Comparison of ENCODE assay signal across 8 mouse cellular contexts in the genomic region with DNA sequence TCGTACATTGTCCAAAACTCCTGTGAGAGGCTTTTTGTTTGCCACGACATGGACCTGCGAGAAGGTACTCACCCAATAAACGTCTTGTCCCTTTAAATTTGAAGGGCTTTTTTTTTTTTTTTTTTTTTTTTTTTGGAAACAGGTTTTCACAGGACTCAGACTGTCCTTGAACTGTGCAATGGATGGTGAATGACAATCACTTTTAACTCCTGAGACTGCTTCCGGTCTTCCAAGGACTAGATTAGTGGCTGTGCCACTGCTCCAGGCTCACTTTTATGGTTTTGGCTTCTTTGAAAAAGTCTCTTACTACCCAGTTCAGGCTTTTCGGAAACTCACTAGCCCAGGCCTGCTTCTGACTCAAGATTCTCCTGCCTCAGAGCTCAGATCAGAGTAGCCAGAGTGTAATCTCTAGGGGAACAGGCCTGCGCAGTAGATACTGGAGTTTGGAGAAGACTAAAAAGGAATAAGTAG. TPM values are rescaled to one million over a fixed set of nuclear protein-coding genes. Genes with fewer than 3 reads are reported as not detected.
DNase-seq lines count a peak whose midpoint lies in the region; ATAC-seq lines count a peak whose summit lies in the region.

No protein-coding gene starts in this region.

- peaks cover 13% of the 10 kb centered on the region; the same call in 1 of the 2 replicates for H3K4me1 ChIP-seq in embryonic facial prominence, embryonic 10.5 days
- peaks cover 10% of the 10 kb centered on the region for H3K4me1 ChIP-seq in heart, embryonic 16.5 days (ENCODE audit: control insufficient read depth, insufficient read depth, low read length)
- peaks cover 11% of the 10 kb centered on the region for H3K4me1 ChIP-seq in limb, embryonic 15.5 days
- H3K4me1 ChIP-seq in neural tube, embryonic 13.5 days (replicated peaks) = 0 out of 2 replicates have a peak, but pooled peaks cover 9% of the 10 kb centered on the region

- H3K27ac ChIP-seq in embryonic facial prominence, embryonic 10.5 days (replicated peaks) = peak overlapping the region; percentile 75
- H3K27ac ChIP-seq in heart, embryonic 16.5 days (ENCODE audit: low read length) = peak overlapping the region; percentile 90
- peak overlapping the region; percentile 69 for H3K27ac ChIP-seq in limb, embryonic 15.5 days
- H3K27ac ChIP-seq in neural tube, embryonic 13.5 days (replicated peaks) = no peak overlapping the region

- WGBS in embryonic facial prominence, embryonic 10.5 days = 21% methylated on average over 7 of the region's 7 CpGs
- 16% methylated on average over 7 of the region's 7 CpGs for WGBS in heart, embryonic 16.5 days
- 20% methylated on average over 7 of the region's 7 CpGs for WGBS in limb, embryonic 15.5 days
- WGBS in neural tube, embryonic 13.5 days = 19% methylated on average over 7 of the region's 7 CpGs

- peak; percentile 67; the same call in 1 of the 2 replicates for ATAC-seq in heart, embryonic 16.5 days (replicated peaks; ENCODE audit: extremely low read depth, insufficient read depth, low FRiP score)
- ATAC-seq in limb, embryonic 15.5 days (ENCODE audit: insufficient number of reproducible peaks, low FRiP score, low TSS enrichment, low read depth) = no peak; the same call in 1 of the 2 replicates
- ATAC-seq in neural tube, embryonic 13.5 days (ENCODE audit: low read depth) = peak; percentile 33; the same call in 1 of the 2 replicates

- peaks cover 22% of the 10 kb centered on the region for H3K36me3 ChIP-seq in embryonic facial prominence, embryonic 10.5 days (replicated peaks)
- peaks cover 14% of the 10 kb centered on the region for H3K36me3 ChIP-seq in heart, embryonic 16.5 days (ENCODE audit: control insufficient read depth, insufficient read depth)
- peaks cover 7% of the 10 kb centered on the region; the same call in 1 of the 2 replicates for H3K36me3 ChIP-seq in limb, embryonic 15.5 days
- H3K36me3 ChIP-seq in neural tube, embryonic 13.5 days = no peaks in the 10 kb centered on the region; the same call in 1 of the 2 replicates

- peak; percentile 12 for DNase-seq in cerebellum, adult 8-10 months
- DNase-seq in cerebellum, adult 11-12 months = no peak
- peak; percentile 11 to 21 for DNase-seq in B cell, adult 2 months
- DNase-seq in embryonic facial prominence, embryonic 10.5 days (ENCODE audit: low spot score) = peak; percentile 13
- no peak for DNase-seq in right cerebral cortex, postnatal 25 days

- H3K4me2 ChIP-seq in heart, embryonic 16.5 days (ENCODE audit: low read depth, low read length) = peak overlapping the region; percentile 74
- H3K4me2 ChIP-seq in limb, embryonic 15.5 days = peak overlapping the region; percentile 49
- peak overlapping the region; percentile 62 for H3K4me2 ChIP-seq in neural tube, embryonic 13.5 days

- no peaks in the 10 kb centered on the region for H3K27me3 ChIP-seq in embryonic facial prominence, embryonic 10.5 days (replicated peaks; ENCODE audit: low read depth, poor library complexity, severe bottlenecking)
- H3K27me3 ChIP-seq in heart, embryonic 16.5 days (ENCODE audit: control insufficient read depth, insufficient read depth, low read length) = no peaks in the 10 kb centered on the region
- no peaks in the 10 kb centered on the region for H3K27me3 ChIP-seq in limb, embryonic 15.5 days
- no peaks in the 10 kb centered on the region; the same call in 1 of the 2 replicates for H3K27me3 ChIP-seq in neural tube, embryonic 13.5 days

- peak overlapping the region; percentile 68 for H3K4me3 ChIP-seq in embryonic facial prominence, embryonic 10.5 days
- peak overlapping the region; percentile 84 for H3K4me3 ChIP-seq in heart, embryonic 16.5 days (ENCODE audit: low read length)
- H3K4me3 ChIP-seq in limb, embryonic 15.5 days = peak overlapping the region; percentile 63
- peak overlapping the region; percentile 59 for H3K4me3 ChIP-seq in neural tube, embryonic 13.5 days

- H3K9me3 ChIP-seq in embryonic facial prominence, embryonic 10.5 days = no peaks in the 10 kb centered on the region
- no peaks in the 10 kb centered on the region; the same call in 1 of the 2 replicates for H3K9me3 ChIP-seq in heart, embryonic 16.5 days (replicated peaks; ENCODE audit: control insufficient read depth, low read length)
- no peaks in the 10 kb centered on the region for H3K9me3 ChIP-seq in limb, embryonic 15.5 days
- H3K9me3 ChIP-seq in neural tube, embryonic 13.5 days = no peaks in the 10 kb centered on the region

- H3K9ac ChIP-seq in heart, embryonic 16.5 days (ENCODE audit: low read length) = peak overlapping the region; percentile 88
- H3K9ac ChIP-seq in limb, embryonic 15.5 days = no peak overlapping the region
- H3K9ac ChIP-seq in neural tube, embryonic 13.5 days = peak overlapping the region; percentile 71; the same call in 1 of the 2 replicates

RNA-seq across cellular contexts. Expression of a gene that starts 0.4 kb away (rescaled TPM):
- 98.5 and 99.8 TPM in 2 replicates for polyA plus RNA-seq in embryonic facial prominence, embryonic 10.5 days (2016; fragmentation: Nextera tagmentation; extraction: Ambion mirVana)
- polyA plus RNA-seq in heart, embryonic 16.5 days (2015; fragmentation: Nextera tagmentation; extraction: Ambion mirVana) = 110 and 121 TPM in 2 replicates
- 74.1 and 78.7 TPM in 2 replicates for polyA plus RNA-seq in limb, embryonic 15.5 days (2015; fragmentation: Nextera tagmentation; extraction: Ambion mirVana)
- 51.6 and 56.1 TPM in 2 replicates for polyA plus RNA-seq in neural tube, embryonic 13.5 days (2015; fragmentation: Nextera tagmentation; extraction: Ambion mirVana)

RNA-seq across cellular contexts. Expression of a gene that starts 7.1 kb away (rescaled TPM):
- 48.5 and 56.7 TPM in 2 replicates for polyA plus RNA-seq in embryonic facial prominence, embryonic 10.5 days (2016; fragmentation: Nextera tagmentation; extraction: Ambion mirVana)
- polyA plus RNA-seq in heart, embryonic 16.5 days (2015; fragmentation: Nextera tagmentation; extraction: Ambion mirVana) = 37.6 and 40.5 TPM in 2 replicates
- 55.0 and 60.2 TPM in 2 replicates for polyA plus RNA-seq in limb, embryonic 15.5 days (2015; fragmentation: Nextera tagmentation; extraction: Ambion mirVana)
- polyA plus RNA-seq in neural tube, embryonic 13.5 days (2015; fragmentation: Nextera tagmentation; extraction: Ambion mirVana) = 66.8 and 68.2 TPM in 2 replicates

RNA-seq across cellular contexts. Expression of a gene that starts 47.6 kb away (rescaled TPM):
- polyA plus RNA-seq in embryonic facial prominence, embryonic 10.5 days (2016; fragmentation: Nextera tagmentation; extraction: Ambion mirVana) = 0.85 and 0.87 TPM in 2 replicates
- polyA plus RNA-seq in heart, embryonic 16.5 days (2015; fragmentation: Nextera tagmentation; extraction: Ambion mirVana) = 6.2 and 6.3 TPM in 2 replicates
- polyA plus RNA-seq in limb, embryonic 15.5 days (2015; fragmentation: Nextera tagmentation; extraction: Ambion mirVana) = 58.0 and 58.9 TPM in 2 replicates
- polyA plus RNA-seq in neural tube, embryonic 13.5 days (2015; fragmentation: Nextera tagmentation; extraction: Ambion mirVana) = 12.5 and 12.8 TPM in 2 replicates

Comparison
In these comparisons a context has a peak if more than half of its experiments do, and no peak if none do; other contexts are left out.
1. DNase-seq: peak in cerebellum, adult 8-10 months (single experiment), B cell, adult 2 months (2 of 2) and embryonic facial prominence, embryonic 10.5 days (single experiment); none in cerebellum, adult 11-12 months (single experiment) and right cerebral cortex, postnatal 25 days (single experiment).
2. Peak in every context shown above with its lines, with median percentiles within 50 percentile points of each other: H3K4me3 ChIP-seq and H3K4me2 ChIP-seq.